Mouse (Mus musculus) right cerebral cortex, adult 2 months (tissue): ENCODE results near the gene Stat1.

Experiments
- DNase-seq, 2 experiments: peaks; one replicate each; pipeline ENCODE4 v3.0.0; 2021 to 2022; ENCODE audit warnings: low spot score in 2 of 2

Stat1 gene

GRCm38 (mm10) chr1:52163707-52164457, 44.6 kb downstream of the Stat1 start:
- DNase-seq = no peak

GRCm38 (mm10) chr1:52166652-52167220, 47.5 kb downstream of the Stat1 start:
- no peak for DNase-seq

GRCm38 (mm10) chr1:52170057-52170456, 50.8 kb downstream of the Stat1 start:
- DNase-seq = no peak

GRCm38 (mm10) chr1:52170747-52171146, 51.5 kb downstream of the Stat1 start:
- no peak for DNase-seq

GRCm38 (mm10) chr1:52171271-52171670, 52.0 kb downstream of the Stat1 start:
- no peak for DNase-seq

- DNase-seq = no peak
These were observed 56.1 kb downstream of the Stat1 start for GRCm38 (mm10) chr1:52175321-52175720.

- DNase-seq = no peak
These were observed 56.7 kb downstream of the Stat1 start for GRCm38 (mm10) chr1:52175983-52176382.

- DNase-seq = no peak
These were observed 57.8 kb downstream of the Stat1 start for GRCm38 (mm10) chr1:52176999-52177398.

- no peak for DNase-seq
These were observed 60.8 kb downstream of the Stat1 start for GRCm38 (mm10) chr1:52179939-52180568.

GRCm38 (mm10) chr1:52181994-52182393, 62.8 kb downstream of the Stat1 start:
- no peak for DNase-seq

GRCm38 (mm10) chr1:52182992-52183391, 63.8 kb downstream of the Stat1 start:
- DNase-seq = no peak
